Mouse (Mus musculus) limb, embryonic 14.5 days (tissue): ENCODE data around the gene Pms2. TPM values are rescaled to one million over a fixed set of nuclear protein-coding genes. Genes with fewer than 3 reads are reported as not detected.

Experiments
- ATAC-seq: fragments of 200-750 bp; cut with Nextera tagmentation; 2 replicates; pipeline ENCODE4 v1.8.0; 2017; ENCODE audit warnings: low read depth, moderate number of reproducible peaks, moderate TSS enrichment; ENCODE audit not compliant: low FRiP score
- DNase-seq: peaks from one replicate; pipeline ENCODE4 v3.0.0-alpha.2; 2015; ENCODE audit warnings: low spot score
- H3K27ac ChIP-seq: fragments of 300-500 bp; sonication (generic); replicated peaks from 2 replicates; pipeline ENCODE4 v1.5.1; 2014; ENCODE audit warnings: low read depth, mild to moderate bottlenecking, low read length, moderate library complexity, mixed read lengths
- H3K27me3 ChIP-seq: fragments of 300-500 bp; sonication (generic); 2 replicates; pipeline ENCODE4 v1.6.1; 2014; ENCODE audit warnings: low read length, mixed read lengths; ENCODE audit not compliant: control insufficient read depth, insufficient read depth
- H3K36me3 ChIP-seq: fragments of 300-500 bp; sonication (generic); 2 replicates; pipeline ENCODE4 v1.6.1; 2014; ENCODE audit warnings: mild to moderate bottlenecking, low read length, moderate library complexity, mixed read lengths; ENCODE audit not compliant: control insufficient read depth, insufficient read depth
- H3K4me1 ChIP-seq: fragments of 300-500 bp; sonication (generic); 2 replicates; pipeline ENCODE4 v1.6.1; 2014; ENCODE audit warnings: antibody characterized with exemption, low read length, mixed read lengths; ENCODE audit not compliant: control insufficient read depth, insufficient read depth
- H3K4me2 ChIP-seq: fragments of 300-500 bp; sonication (generic); replicated peaks from 2 replicates; pipeline ENCODE4 v1.6.1; 2014; ENCODE audit warnings: low read depth, mild to moderate bottlenecking, low read length, moderate library complexity; ENCODE audit not compliant: severe bottlenecking
- H3K4me3 ChIP-seq: fragments of 300-500 bp; sonication (generic); replicated peaks from 2 replicates; pipeline ENCODE4 v1.5.1; 2014; ENCODE audit warnings: low read length
- H3K9ac ChIP-seq: fragments of 300-500 bp; sonication (generic); 2 replicates; pipeline ENCODE4 v1.6.1; 2014; ENCODE audit warnings: mild to moderate bottlenecking, low read depth, low read length, moderate library complexity; ENCODE audit not compliant: severe bottlenecking
- H3K9me3 ChIP-seq: fragments of 300-500 bp; sonication (generic); 2 replicates; pipeline ENCODE4 v1.6.1; 2016; ENCODE audit warnings: low read length; ENCODE audit not compliant: control insufficient read depth
- POLR2A ChIP-seq: fragments of 200-500 bp; IDR thresholded peaks from 2 replicates; pipeline ENCODE4 v1.8.0; 2012; ENCODE audit warnings: inconsistent platforms, mild to moderate bottlenecking, moderate library complexity, borderline replicate concordance; ENCODE audit not compliant: insufficient read depth, insufficient read length; ENCODE audit errors: extremely low read depth
- WGBS: fragments of 180-500 bp; shearing (Covaris S2); extraction: QIAGEN DNeasy Blood & Tissue Kit; methylation state at CpG from one replicate; pipeline ENCODE4 v1.1.7; 2014; 5-methylcytosine and 5-hydroxymethylcytosine counted together
- polyA plus RNA-seq, 2 experiments: library from polyadenylated mRNA; depleted of rRNA in 1 of 2; stranded (reverse) in 1 of 2; unstranded in 1 of 2; fragments of >200 nt; fragmentation: Nextera tagmentation in 1 of 2; extraction: Ambion mirVana in 1 of 2; gene quantifications; 2 replicates each; pipeline versions ENCODE4 v1.2.1 to v1.2.3; 2012 to 2014

The Pms2 gene
- polyA plus RNA-seq, 2 experiments = 17.5 to 25.9 TPM

DNA sequence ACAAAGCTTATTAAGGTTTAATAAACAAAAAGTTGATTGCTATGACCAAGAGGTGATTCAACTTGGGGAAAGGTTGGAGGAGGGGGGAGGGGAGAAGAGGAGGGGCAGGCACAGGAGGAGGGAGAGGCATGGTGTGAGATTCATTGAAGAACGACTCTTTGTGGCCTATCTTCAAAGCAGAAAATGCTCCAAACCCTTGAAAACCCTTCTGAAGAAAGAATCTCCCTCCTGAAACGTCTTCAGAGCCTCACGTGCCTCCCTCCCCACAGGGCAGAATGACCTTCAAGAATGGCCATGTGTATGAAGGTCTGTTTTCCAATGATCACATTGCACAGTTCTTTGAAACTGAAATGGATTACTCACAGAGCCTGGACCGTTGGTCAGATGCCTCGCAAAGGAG lies 40.3 kb downstream of the Pms2 start:
- no peak overlapping the region for H3K9ac ChIP-seq
- H3K4me2 ChIP-seq = no peak overlapping the region
- H3K27me3 ChIP-seq = no peaks in the 10 kb centered on the region
- no peak overlapping the region for H3K4me3 ChIP-seq
- H3K9me3 ChIP-seq = no peaks in the 10 kb centered on the region
- H3K4me1 ChIP-seq = no peaks in the 10 kb centered on the region
- no peak for ATAC-seq
- no peak overlapping the region for H3K27ac ChIP-seq
- 39% methylated on average over 5 of the region's 5 CpGs for WGBS
- no peaks in the 10 kb centered on the region for H3K36me3 ChIP-seq
- no peak for DNase-seq
- TF ChIP-seq POLR2A = no peak

DNA sequence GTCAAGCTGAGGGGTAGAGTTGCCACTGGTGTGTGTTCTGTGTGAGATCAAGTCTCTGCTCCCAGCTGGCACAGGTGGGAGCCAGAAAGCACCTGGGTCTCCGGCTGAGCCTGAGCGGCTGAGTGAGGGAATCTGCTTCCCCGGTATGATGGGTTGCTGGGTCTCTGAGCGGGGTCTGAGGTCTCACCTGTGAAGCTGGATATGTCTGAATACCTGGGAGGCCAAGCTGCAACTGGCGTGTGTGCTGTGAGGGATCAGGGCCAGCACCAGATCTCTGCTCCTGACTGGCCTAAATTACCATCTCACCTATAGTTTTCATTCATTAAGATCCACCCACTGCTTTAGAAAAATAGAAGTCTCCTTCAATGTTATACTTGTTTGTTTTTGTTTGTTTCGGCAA lies 47.3 kb downstream of the Pms2 start:
- no peak for ATAC-seq
- no peak overlapping the region for H3K4me3 ChIP-seq
- no peaks in the 10 kb centered on the region for H3K9me3 ChIP-seq
- no peaks in the 10 kb centered on the region for H3K4me1 ChIP-seq
- 93% methylated on average over 6 of the region's 6 CpGs for WGBS
- DNase-seq = no peak
- no peak overlapping the region for H3K4me2 ChIP-seq
- TF ChIP-seq POLR2A = no peak
- H3K9ac ChIP-seq = no peak overlapping the region
- H3K36me3 ChIP-seq = no peaks in the 10 kb centered on the region
- no peak overlapping the region for H3K27ac ChIP-seq
- H3K27me3 ChIP-seq = no peaks in the 10 kb centered on the region

DNA sequence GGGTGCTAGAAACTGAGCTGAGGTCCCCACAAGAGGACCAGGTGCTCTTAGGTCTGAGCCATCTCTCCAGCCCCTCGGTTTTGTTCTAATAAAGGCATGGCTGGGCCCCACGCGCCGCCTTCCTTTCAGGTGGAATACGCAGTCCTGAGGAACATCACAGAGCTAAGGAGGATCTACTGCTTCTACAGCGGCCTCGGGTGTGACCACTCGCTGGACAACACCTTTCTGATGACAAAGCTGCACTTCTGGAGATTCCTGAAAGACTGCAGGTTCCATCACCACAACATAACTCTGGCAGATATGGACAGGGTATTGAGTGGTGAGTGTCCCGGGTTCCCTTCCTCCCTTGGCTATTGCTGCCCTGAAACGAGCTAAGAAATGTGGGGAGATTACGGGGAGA lies 49.8 kb downstream of the Pms2 start:
- TF ChIP-seq POLR2A = no peak
- Histone ChIP-seq H3K4me2 (no peak overlapping the region), H3K27me3 (no peaks in the 10 kb centered on the region), H3K9me3 (no peaks in the 10 kb centered on the region), H3K36me3 (no peaks in the 10 kb centered on the region), H3K4me3 (no peak overlapping the region), H3K27ac (no peak overlapping the region), H3K4me1 (no peaks in the 10 kb centered on the region), H3K9ac (no peak overlapping the region)
- WGBS = 95% methylated on average over 11 of the region's 11 CpGs
- ATAC-seq = no peak
- DNase-seq = no peak

DNA sequence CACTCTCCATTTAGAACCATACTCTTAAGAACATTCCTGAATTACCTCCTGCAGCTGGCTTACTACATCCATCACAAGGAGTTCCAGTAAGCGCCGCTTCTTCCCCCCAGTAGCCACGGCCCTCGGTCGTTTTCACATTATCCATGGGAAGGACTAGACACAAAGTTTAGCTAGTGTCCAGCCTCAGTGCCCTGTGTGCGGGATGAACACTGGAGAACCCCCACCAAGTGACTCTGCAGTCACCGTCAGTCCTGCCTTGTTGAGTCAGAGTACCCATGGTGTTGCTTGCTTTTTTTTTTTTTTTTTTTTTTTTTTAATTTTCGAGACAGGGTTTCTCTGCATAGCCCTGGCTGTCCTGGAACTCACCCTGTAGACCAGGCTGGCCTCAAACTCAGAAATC lies 51.4 kb downstream of the Pms2 start:
- Histone ChIP-seq H3K9me3 (no peaks in the 10 kb centered on the region), H3K27ac (no peak overlapping the region), H3K27me3 (no peaks in the 10 kb centered on the region), H3K36me3 (no peaks in the 10 kb centered on the region), H3K9ac (no peak overlapping the region), H3K4me3 (no peak overlapping the region), H3K4me2 (no peak overlapping the region), H3K4me1 (no peaks in the 10 kb centered on the region)
- WGBS = 79% methylated on average over 8 of the region's 8 CpGs
- no peak for ATAC-seq
- TF ChIP-seq POLR2A = no peak
- DNase-seq = no peak

DNA sequence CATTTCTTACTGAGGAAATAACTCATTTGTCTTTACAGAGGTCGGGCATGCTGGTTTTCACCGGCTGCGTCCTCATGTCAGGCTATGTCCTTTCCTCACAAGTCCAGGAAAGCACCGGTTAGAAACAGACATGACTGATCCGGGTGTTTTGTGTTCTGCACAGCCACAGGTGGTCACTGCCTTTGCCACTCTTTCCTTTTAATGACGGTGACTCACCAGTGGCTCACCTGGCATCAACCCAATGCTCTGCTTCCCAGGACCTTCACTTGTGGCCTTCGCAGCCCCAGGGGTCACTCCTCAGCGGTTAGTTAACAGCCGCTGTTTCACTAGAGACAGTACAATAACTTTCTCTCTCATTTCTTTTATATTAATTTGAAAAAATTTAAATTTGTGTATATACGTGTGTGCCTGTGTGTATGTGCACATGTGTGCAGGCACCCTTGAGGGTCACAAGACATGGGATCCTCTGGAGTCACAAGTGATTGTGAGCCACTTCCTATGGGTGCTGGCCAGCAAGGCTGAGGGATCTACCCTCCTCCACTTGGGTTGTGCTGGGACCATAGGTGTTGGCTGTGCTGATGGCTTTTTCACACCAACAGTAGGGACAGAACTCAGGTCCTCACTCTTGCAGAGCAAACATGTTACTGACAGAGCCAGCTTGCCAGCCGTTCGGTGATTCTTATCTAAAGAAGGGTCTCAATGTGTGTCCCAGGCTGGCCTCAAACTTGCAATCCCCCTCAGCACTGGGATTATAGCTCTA lies 56.0 kb downstream of the Pms2 start:
- H3K9me3 ChIP-seq = no peaks in the 10 kb centered on the region
- no peak overlapping the region for H3K4me2 ChIP-seq
- ATAC-seq = no peak
- no peak for DNase-seq
- no peak overlapping the region for H3K9ac ChIP-seq
- no peaks in the 10 kb centered on the region for H3K27me3 ChIP-seq
- H3K36me3 ChIP-seq = no peaks in the 10 kb centered on the region
- H3K27ac ChIP-seq = no peak overlapping the region
- no peak for TF ChIP-seq POLR2A
- no peak overlapping the region for H3K4me3 ChIP-seq
- H3K4me1 ChIP-seq = no peaks in the 10 kb centered on the region
- 84% methylated on average over 12 of the region's 12 CpGs for WGBS
